In the genomic region with DNA sequence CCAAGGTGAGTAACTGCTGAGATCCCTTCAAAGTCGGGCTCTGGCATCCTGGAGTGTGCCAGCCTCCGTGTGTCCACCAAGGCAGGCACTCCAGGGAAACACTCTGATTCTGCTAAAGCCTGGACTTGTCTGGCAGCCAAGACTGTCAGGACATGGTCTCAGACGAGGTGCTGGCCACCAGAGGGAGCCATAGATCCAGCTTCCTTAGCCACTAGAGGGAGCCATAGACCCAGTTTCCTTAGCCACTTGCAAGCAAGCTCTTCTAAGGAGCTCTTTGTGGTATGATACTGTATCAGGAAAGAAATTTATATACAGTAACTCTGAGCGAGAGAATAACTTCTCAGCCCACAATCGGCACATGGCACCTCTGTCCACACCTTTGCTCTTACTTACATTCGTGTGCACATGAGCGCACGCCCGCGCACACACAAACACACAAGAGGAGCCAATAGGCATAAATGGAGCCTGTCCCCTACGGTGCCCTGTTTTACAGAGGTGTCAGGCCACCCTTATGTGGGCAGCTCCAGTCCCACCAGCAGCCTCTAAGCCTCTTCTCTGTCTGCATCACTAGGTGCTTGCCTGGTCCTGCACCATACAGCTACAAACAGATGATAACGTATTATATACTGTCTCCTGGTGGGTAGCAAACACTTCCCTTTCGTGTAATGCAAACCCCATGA, we compare ENCODE assay signal across 8 mouse cellular contexts. TPM values are rescaled to one million over a fixed set of nuclear protein-coding genes. Genes with fewer than 3 reads are reported as not detected.
DNase-seq lines count a peak whose midpoint lies in the region; ATAC-seq lines count a peak whose summit lies in the region.

No protein-coding gene starts in this region.

- H3K9ac ChIP-seq in hindbrain, embryonic 16.5 days (ENCODE audit: low read depth, low read length), result peak overlapping the region; percentile 55

- peaks cover 16% of the 10 kb centered on the region for H3K4me1 ChIP-seq in hindbrain, embryonic 16.5 days (ENCODE audit: control insufficient read depth, insufficient read depth, low read depth, low read length)

- H3K4me2 ChIP-seq in hindbrain, embryonic 16.5 days (ENCODE audit: low read length), result no peak overlapping the region

- ATAC-seq in hindbrain, embryonic 16.5 days, result peak; percentile 84

- H3K9me3 ChIP-seq in hindbrain, embryonic 16.5 days (ENCODE audit: control insufficient read depth, low read length), result no peaks in the 10 kb centered on the region

- H3K4me3 ChIP-seq in hindbrain, embryonic 16.5 days (ENCODE audit: low read length), result no peak overlapping the region

- H3K27ac ChIP-seq in hindbrain, embryonic 16.5 days (ENCODE audit: low read depth, low read length), result peak overlapping the region; percentile 50; the same call in 1 of the 2 replicates

- 38% methylated on average over 13 of the region's 13 CpGs for WGBS in hindbrain, embryonic 16.5 days

- H3K27me3 ChIP-seq in hindbrain, embryonic 16.5 days (replicated peaks; ENCODE audit: control insufficient read depth, insufficient read depth, low read length), result no peaks in the 10 kb centered on the region

- H3K36me3 ChIP-seq in hindbrain, embryonic 16.5 days (ENCODE audit: control insufficient read depth, insufficient read depth, low read length), result no peaks in the 10 kb centered on the region

- peak; percentile 86 for DNase-seq in WW6 (ENCODE audit: low read depth, low spot score)
- peak; percentile 91 to 98 for DNase-seq in cerebellum, postnatal 4 days (ENCODE audit: low spot score in 2 of 2)
- peak; percentile 94 for DNase-seq in gastrocnemius, adult 18-20 months (ENCODE audit: low spot score)
- DNase-seq in left cerebral cortex, adult 11 months (ENCODE audit: low spot score), result peak; percentile 92
- DNase-seq in lung, postnatal 4 days, result peak; percentile 91 to 95
- peak; percentile 87 for DNase-seq in retina, postnatal 7 days (ENCODE audit: low read depth, low spot score)
- DNase-seq in urinary bladder, adult 18-20 months (ENCODE audit: low spot score in 2 of 2), result peak; percentile 87 to 92

RNA-seq across cellular contexts. Expression of a gene that starts 35.6 kb away (rescaled TPM):
- 1 to 10 TPM; 5.2 to 6.6 TPM for total RNA-seq in gastrocnemius, adult 18-20 months (2021)
- polyA plus RNA-seq in hindbrain, embryonic 16.5 days (2015; fragmentation: Nextera tagmentation; extraction: Ambion mirVana), result 26.4 and 41.9 TPM in 2 replicates
